Mouse (Mus musculus): ENCODE results near the gene Cadps2. TPM values are rescaled to one million over a fixed set of nuclear protein-coding genes. Genes with fewer than 3 reads are reported as not detected.

Gene Cadps2
- polyA plus RNA-seq, 1 experiment from 2014 or later, result 4.7 TPM

DNA sequence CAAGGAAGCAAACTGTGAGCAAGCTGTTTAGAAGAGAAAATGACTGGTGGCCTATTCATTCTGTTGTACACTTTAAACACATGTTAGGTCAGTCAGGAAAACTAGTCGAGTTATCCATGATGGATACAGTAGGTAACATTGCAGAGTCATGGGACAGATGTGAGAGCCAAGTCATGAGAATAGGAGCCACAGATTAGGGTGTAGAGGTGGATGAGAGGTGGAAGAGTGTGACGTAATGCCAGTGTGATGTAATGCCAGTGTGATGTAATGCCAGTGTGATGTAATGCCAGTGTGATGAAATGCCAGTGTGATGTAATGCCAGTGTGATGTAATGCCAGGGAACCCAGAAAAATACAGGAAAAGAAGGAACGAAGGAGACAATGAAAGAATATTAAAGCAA is 204.0 kb downstream of the Cadps2 start:
- no peak overlapping the region for H3K4me3 ChIP-seq
- no peaks in the 10 kb centered on the region for H3K36me3 ChIP-seq
- WGBS, result 95% methylated on average over 3 of the region's 3 CpGs
- no peaks in the 10 kb centered on the region for H3K27me3 ChIP-seq
- H3K4me1 ChIP-seq (replicated peaks), result peaks cover 3% of the 10 kb centered on the region
- H3K27ac ChIP-seq, result no peak overlapping the region
- H3K9ac ChIP-seq, result no peak overlapping the region
- H3K4me2 ChIP-seq, result no peak overlapping the region
- no peak for ATAC-seq (ENCODE audit: low FRiP score)
- no peaks in the 10 kb centered on the region for H3K9me3 ChIP-seq

- ATAC-seq (ENCODE audit: low FRiP score), result no peak
- Histone ChIP-seq H3K27me3 (no peaks in the 10 kb centered on the region), H3K36me3 (no peaks in the 10 kb centered on the region), H3K9me3 (no peaks in the 10 kb centered on the region), H3K27ac (no peak overlapping the region), H3K9ac (no peak overlapping the region), H3K4me2 (no peak overlapping the region), H3K4me3 (no peak overlapping the region), H3K4me1 (replicated peaks) (peaks cover 3% of the 10 kb centered on the region)
- 71% methylated on average over 9 of the region's 9 CpGs for WGBS
Observed at GRCm38 (mm10) chr6:23634016-23634415, 205.2 kb downstream of the Cadps2 start.

- Histone ChIP-seq H3K27ac (no peak overlapping the region), H3K9me3 (no peaks in the 10 kb centered on the region), H3K36me3 (no peaks in the 10 kb centered on the region), H3K27me3 (no peaks in the 10 kb centered on the region), H3K4me3 (no peak overlapping the region), H3K4me1 (replicated peaks) (peaks cover 3% of the 10 kb centered on the region), H3K9ac (no peak overlapping the region), H3K4me2 (no peak overlapping the region)
- WGBS, result 17% methylated on average over 4 of the region's 4 CpGs
- ATAC-seq (ENCODE audit: low FRiP score), result no peak
Observed at GRCm38 (mm10) chr6:23630465-23630864, 208.8 kb downstream of the Cadps2 start.

GRCm38 (mm10) chr6:23575102-23575501 is 264.1 kb downstream of the Cadps2 start:
- 86% methylated on average over 2 of the region's 2 CpGs for WGBS
- no peaks in the 10 kb centered on the region for H3K9me3 ChIP-seq
- H3K27me3 ChIP-seq, result no peaks in the 10 kb centered on the region
- H3K4me2 ChIP-seq, result no peak overlapping the region
- ATAC-seq (ENCODE audit: low FRiP score), result no peak
- H3K9ac ChIP-seq, result no peak overlapping the region
- peaks cover 5% of the 10 kb centered on the region; the same call in 1 of the 2 replicates for H3K4me1 ChIP-seq (replicated peaks)
- no peak overlapping the region for H3K27ac ChIP-seq
- no peaks in the 10 kb centered on the region for H3K36me3 ChIP-seq
- no peak overlapping the region for H3K4me3 ChIP-seq

GRCm38 (mm10) chr6:23573750-23574149 is 265.5 kb downstream of the Cadps2 start:
- WGBS, result 90% methylated on average over 4 of the region's 4 CpGs
- Histone ChIP-seq H3K27me3 (no peaks in the 10 kb centered on the region), H3K4me3 (no peak overlapping the region), H3K4me2 (no peak overlapping the region), H3K4me1 (replicated peaks) (peaks cover 5% of the 10 kb centered on the region; the same call in 1 of the 2 replicates), H3K9ac (no peak overlapping the region), H3K27ac (no peak overlapping the region), H3K36me3 (no peaks in the 10 kb centered on the region), H3K9me3 (no peaks in the 10 kb centered on the region)
- no peak for ATAC-seq (ENCODE audit: low FRiP score)

GRCm38 (mm10) chr6:23572401-23572800 is 266.8 kb downstream of the Cadps2 start:
- Histone ChIP-seq H3K36me3 (no peaks in the 10 kb centered on the region), H3K4me2 (no peak overlapping the region), H3K27me3 (no peaks in the 10 kb centered on the region), H3K27ac (no peak overlapping the region), H3K9ac (no peak overlapping the region), H3K4me3 (no peak overlapping the region), H3K4me1 (replicated peaks) (peaks cover 5% of the 10 kb centered on the region; the same call in 1 of the 2 replicates), H3K9me3 (no peaks in the 10 kb centered on the region)
- ATAC-seq (ENCODE audit: low FRiP score), result no peak
- 23% methylated on average over 4 of the region's 4 CpGs for WGBS

GRCm38 (mm10) chr6:23569686-23570085 is 269.5 kb downstream of the Cadps2 start:
- no peaks in the 10 kb centered on the region for H3K9me3 ChIP-seq
- no peak overlapping the region for H3K4me2 ChIP-seq
- no peak overlapping the region for H3K9ac ChIP-seq
- no peaks in the 10 kb centered on the region for H3K36me3 ChIP-seq
- no peak overlapping the region for H3K27ac ChIP-seq
- no peaks in the 10 kb centered on the region for H3K27me3 ChIP-seq
- WGBS, result 88% methylated on average over 4 of the region's 4 CpGs
- H3K4me1 ChIP-seq (replicated peaks), result peaks cover 5% of the 10 kb centered on the region; the same call in 1 of the 2 replicates
- no peak overlapping the region for H3K4me3 ChIP-seq
- no peak for ATAC-seq (ENCODE audit: low FRiP score)

GRCm38 (mm10) chr6:23568688-23569087 is 270.5 kb downstream of the Cadps2 start:
- ATAC-seq (ENCODE audit: low FRiP score), result no peak
- Histone ChIP-seq H3K4me1 (replicated peaks) (peaks cover 5% of the 10 kb centered on the region; the same call in 1 of the 2 replicates), H3K4me2 (no peak overlapping the region), H3K9ac (no peak overlapping the region), H3K9me3 (no peaks in the 10 kb centered on the region), H3K4me3 (no peak overlapping the region), H3K27ac (no peak overlapping the region), H3K36me3 (no peaks in the 10 kb centered on the region), H3K27me3 (no peaks in the 10 kb centered on the region)
- 74% methylated on average over 1 of the region's 1 CpGs for WGBS

DNA sequence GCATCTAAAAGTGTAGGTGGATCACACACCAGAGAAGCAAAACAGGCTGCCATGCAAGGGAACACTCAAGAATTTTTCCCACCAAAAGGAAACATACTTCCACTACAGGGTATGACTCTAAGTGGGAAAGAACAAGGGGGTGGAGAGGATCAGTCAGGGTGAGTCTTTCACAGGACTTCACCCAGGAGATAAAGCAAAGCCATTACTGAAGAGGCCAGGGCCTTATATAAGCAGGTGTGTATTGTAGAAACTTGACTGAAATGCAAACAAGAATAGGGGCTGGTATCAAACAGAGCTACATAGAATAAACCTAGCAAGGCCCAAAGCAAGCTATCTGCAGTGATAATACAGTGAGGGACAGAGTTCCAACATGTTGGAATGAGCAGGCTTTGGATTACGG is 271.6 kb downstream of the Cadps2 start:
- H3K9me3 ChIP-seq, result no peaks in the 10 kb centered on the region
- H3K27ac ChIP-seq, result no peak overlapping the region
- ATAC-seq (ENCODE audit: low FRiP score), result no peak
- no peak overlapping the region for H3K4me3 ChIP-seq
- H3K4me2 ChIP-seq, result no peak overlapping the region
- H3K9ac ChIP-seq, result no peak overlapping the region
- WGBS, result 100% methylated on average over 1 of the region's 1 CpGs
- H3K27me3 ChIP-seq, result no peaks in the 10 kb centered on the region
- H3K4me1 ChIP-seq (replicated peaks), result peaks cover 5% of the 10 kb centered on the region; the same call in 1 of the 2 replicates
- H3K36me3 ChIP-seq, result no peaks in the 10 kb centered on the region

GRCm38 (mm10) chr6:23549874-23550273 is 289.3 kb downstream of the Cadps2 start:
- no peak overlapping the region for H3K27ac ChIP-seq
- no peak for ATAC-seq (ENCODE audit: low FRiP score)
- H3K4me3 ChIP-seq, result no peak overlapping the region
- no peaks in the 10 kb centered on the region for H3K4me1 ChIP-seq (replicated peaks)
- 49% methylated on average over 1 of the region's 1 CpGs for WGBS
- H3K36me3 ChIP-seq, result no peaks in the 10 kb centered on the region
- no peaks in the 10 kb centered on the region for H3K27me3 ChIP-seq
- H3K4me2 ChIP-seq, result no peak overlapping the region
- H3K9me3 ChIP-seq, result no peaks in the 10 kb centered on the region
- no peak overlapping the region for H3K9ac ChIP-seq

DNA sequence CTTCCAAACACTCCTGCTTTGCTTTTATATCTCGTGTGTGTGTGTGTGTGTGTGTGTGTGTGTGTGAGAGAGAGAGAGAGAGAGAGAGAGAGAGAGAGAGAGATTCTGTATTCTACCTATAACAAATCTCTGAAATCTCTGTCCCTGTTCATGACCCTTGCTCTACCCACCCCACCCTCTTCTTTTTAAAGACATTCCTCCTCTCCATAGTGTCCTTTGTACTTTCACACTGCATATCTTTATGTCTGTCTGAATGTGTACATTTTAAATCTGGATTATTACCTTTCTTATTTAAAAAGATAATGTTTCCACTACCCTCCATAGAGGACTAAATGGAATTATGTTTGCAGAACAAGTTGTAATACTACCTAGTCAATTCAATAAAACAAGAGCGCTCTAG is 315.5 kb downstream of the Cadps2 start:
- no peak overlapping the region for H3K9ac ChIP-seq
- 99% methylated on average over 2 of the region's 2 CpGs for WGBS
- no peak for ATAC-seq (ENCODE audit: low FRiP score)
- H3K27me3 ChIP-seq, result no peaks in the 10 kb centered on the region
- no peaks in the 10 kb centered on the region for H3K4me1 ChIP-seq (replicated peaks)
- no peak overlapping the region for H3K4me2 ChIP-seq
- H3K9me3 ChIP-seq, result no peaks in the 10 kb centered on the region
- no peak overlapping the region for H3K4me3 ChIP-seq
- H3K36me3 ChIP-seq, result no peaks in the 10 kb centered on the region
- H3K27ac ChIP-seq, result no peak overlapping the region

- Histone ChIP-seq H3K4me3 (no peak overlapping the region), H3K4me1 (replicated peaks) (no peaks in the 10 kb centered on the region), H3K9me3 (no peaks in the 10 kb centered on the region), H3K27ac (no peak overlapping the region), H3K27me3 (no peaks in the 10 kb centered on the region), H3K4me2 (no peak overlapping the region), H3K36me3 (no peaks in the 10 kb centered on the region), H3K9ac (no peak overlapping the region)
- WGBS, result 94% methylated on average over 5 of the region's 5 CpGs
- ATAC-seq (ENCODE audit: low FRiP score), result no peak
Observed at GRCm38 (mm10) chr6:23522556-23522955, 316.7 kb downstream of the Cadps2 start.

DNA sequence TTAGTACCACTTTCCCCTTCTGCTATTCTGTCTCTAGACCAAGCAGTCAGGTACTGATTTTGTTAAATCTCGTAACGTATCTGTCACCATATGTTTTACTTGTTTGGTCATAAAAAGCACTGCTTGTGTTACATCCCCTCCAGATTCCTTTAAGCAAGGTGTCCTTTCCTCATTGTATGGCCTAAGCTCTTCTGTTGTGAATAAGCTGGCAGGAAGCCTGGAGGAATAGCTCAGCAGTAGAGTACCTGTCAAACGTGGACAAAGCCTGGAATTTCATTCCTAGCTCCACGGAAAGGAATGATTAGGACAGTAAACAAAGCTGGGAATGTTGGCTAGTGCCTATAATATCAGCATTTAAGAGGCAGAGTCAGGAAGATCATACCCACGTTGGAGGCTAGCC is 340.6 kb downstream of the Cadps2 start:
- Histone ChIP-seq H3K4me2 (no peak overlapping the region), H3K9me3 (no peaks in the 10 kb centered on the region), H3K27ac (no peak overlapping the region), H3K4me3 (no peak overlapping the region), H3K9ac (no peak overlapping the region), H3K4me1 (replicated peaks) (no peaks in the 10 kb centered on the region), H3K36me3 (no peaks in the 10 kb centered on the region), H3K27me3 (no peaks in the 10 kb centered on the region)
- WGBS, result 54% methylated on average over 5 of the region's 5 CpGs
- no peak for ATAC-seq (ENCODE audit: low FRiP score)
